Mouse (Mus musculus) frontal cortex, postnatal 10 days (tissue): ENCODE data around the gene Lrriq1.

ENCODE experiments used
- DNase-seq, 2 experiments: peaks; one replicate each; pipeline ENCODE4 v3.0.0; 2022; ENCODE audit warnings: low spot score in 2 of 2, mixed read lengths in 1 of 2

The Lrriq1 gene

GRCm38 (mm10) chr10:103029132-103029729 is 206.9 kb downstream of the Lrriq1 start:
- no peak for DNase-seq

GRCm38 (mm10) chr10:103028253-103029131 is 207.6 kb downstream of the Lrriq1 start:
- no peak for DNase-seq

GRCm38 (mm10) chr10:103027931-103028252 is 208.2 kb downstream of the Lrriq1 start:
- no peak for DNase-seq

- peak in 1 of 2 experiments; percentile 8 for DNase-seq
Observed at GRCm38 (mm10) chr10:103027226-103027930, 208.7 kb downstream of the Lrriq1 start.

GRCm38 (mm10) chr10:103026636-103027225 is 209.4 kb downstream of the Lrriq1 start:
- DNase-seq, result no peak

GRCm38 (mm10) chr10:103002556-103002955 is 233.6 kb downstream of the Lrriq1 start:
- no peak for DNase-seq

GRCm38 (mm10) chr10:103000902-103001301 is 235.2 kb downstream of the Lrriq1 start:
- DNase-seq, result no peak

GRCm38 (mm10) chr10:102999584-102999983 is 236.5 kb downstream of the Lrriq1 start:
- no peak for DNase-seq
